Mouse (Mus musculus) midbrain, embryonic 14.5 days (tissue): ENCODE results near the gene Slc30a7. TPM values are rescaled to one million over a fixed set of nuclear protein-coding genes. Genes with fewer than 3 reads are reported as not detected.
A peak's percentile ranks its signal among the peaks of the same experiment; 100 is the strongest.

Source experiments
- ATAC-seq: fragments of 200-750 bp; cut with Nextera tagmentation; 2 replicates; pipeline ENCODE4 v1.8.0; 2017; ENCODE audit warnings: moderate number of reproducible peaks, moderate library complexity; ENCODE audit not compliant: low FRiP score, low TSS enrichment
- DNase-seq: peaks from one replicate; pipeline ENCODE4 v3.0.0-alpha.2; 2015
- H3K27ac ChIP-seq: fragments of 300-500 bp; sonication (generic); replicated peaks from 2 replicates; pipeline ENCODE4 v1.5.1; 2014; ENCODE audit warnings: mild to moderate bottlenecking, low read depth, low read length, moderate library complexity
- H3K27me3 ChIP-seq: fragments of 300-500 bp; sonication (generic); 2 replicates; pipeline ENCODE4 v1.6.1; 2014; ENCODE audit warnings: low read length, control low read depth, mixed read lengths; ENCODE audit not compliant: control insufficient read depth, insufficient read depth
- H3K36me3 ChIP-seq: fragments of 300-500 bp; sonication (generic); 2 replicates; pipeline ENCODE4 v1.6.1; 2014; ENCODE audit warnings: low read length, control low read depth; ENCODE audit not compliant: control insufficient read depth, insufficient read depth
- H3K4me1 ChIP-seq: fragments of 300-500 bp; sonication (generic); 2 replicates; pipeline ENCODE4 v1.6.1; 2014; ENCODE audit warnings: mild to moderate bottlenecking, antibody characterized with exemption, low read length, control low read depth; ENCODE audit not compliant: control insufficient read depth, insufficient read depth
- H3K4me2 ChIP-seq: fragments of 300-500 bp; sonication (generic); 2 replicates; pipeline ENCODE4 v1.6.1; 2014; ENCODE audit warnings: mild to moderate bottlenecking, low read length, moderate library complexity
- H3K4me3 ChIP-seq: fragments of 300-500 bp; sonication (generic); replicated peaks from 2 replicates; pipeline ENCODE4 v1.5.1; 2014; ENCODE audit warnings: low read depth, low read length
- H3K9ac ChIP-seq: fragments of 300-500 bp; sonication (generic); replicated peaks from 2 replicates; pipeline ENCODE4 v1.6.1; 2014; ENCODE audit warnings: mild to moderate bottlenecking, low read length, moderate library complexity
- H3K9me3 ChIP-seq: fragments of 300-500 bp; sonication (generic); 2 replicates; pipeline ENCODE4 v1.6.1; 2016; ENCODE audit warnings: low read length, control low read depth, mixed read lengths; ENCODE audit not compliant: control insufficient read depth
- WGBS: fragments of 180-500 bp; shearing (Covaris S2); extraction: QIAGEN DNeasy Blood & Tissue Kit; methylation state at CpG from one replicate; pipeline ENCODE4 v1.1.7; 2014; 5-methylcytosine and 5-hydroxymethylcytosine counted together
- polyA plus RNA-seq: library from polyadenylated mRNA; unstranded; fragments of >200 nt; fragmentation: Nextera tagmentation; extraction: Ambion mirVana; gene quantifications from 2 replicates; pipeline ENCODE4 v1.2.1, GENCODE M21; 2014

The Slc30a7 gene
- polyA plus RNA-seq, 1 experiment from 2014 or later: 26.8 TPM

DNA sequence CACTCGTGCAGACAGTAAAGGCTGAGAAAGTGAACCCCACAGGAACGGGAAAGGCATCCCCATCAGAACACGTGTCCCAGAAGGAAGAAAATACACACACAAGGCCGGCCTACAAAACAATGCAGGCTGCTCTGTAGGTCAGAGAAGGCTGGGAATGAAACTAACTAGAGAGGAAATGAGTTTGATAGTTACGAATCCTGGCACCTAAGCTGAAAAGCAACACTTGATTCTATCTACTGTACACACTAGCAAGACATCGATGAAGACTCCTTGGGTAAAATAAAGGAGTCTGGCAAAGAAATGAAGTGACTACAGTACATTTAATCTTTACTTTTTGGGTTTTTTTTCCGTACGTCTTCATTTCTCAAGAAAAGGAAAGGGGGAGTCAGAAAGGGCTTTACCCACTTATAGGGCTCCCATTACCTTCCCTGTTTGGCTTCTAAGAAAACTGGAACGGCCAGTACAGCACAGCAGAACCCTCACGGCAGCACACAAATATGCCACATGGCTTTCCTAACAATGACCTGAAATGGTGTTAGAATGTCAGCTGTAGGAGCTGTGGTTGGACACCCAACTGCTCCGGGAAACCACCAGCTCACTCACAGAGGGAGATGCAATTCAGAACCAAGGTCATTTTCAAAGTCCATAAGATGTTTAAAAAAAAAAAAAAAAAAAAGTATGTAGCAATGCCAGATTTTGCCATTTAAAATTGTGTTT lies 45.7 kb downstream of the Slc30a7 start:
- Histone ChIP-seq H3K36me3 (peaks cover 26% of the 10 kb centered on the region), H3K4me1 (no peaks in the 10 kb centered on the region), H3K9ac (no peak overlapping the region), H3K9me3 (no peaks in the 10 kb centered on the region), H3K27me3 (no peaks in the 10 kb centered on the region), H3K27ac (no peak overlapping the region), H3K4me3 (no peak overlapping the region), H3K4me2 (no peak overlapping the region)
- DNase-seq (no peak), ATAC-seq (no peak)
- WGBS: 92% methylated on average over 11 of the region's 11 CpGs

DNA sequence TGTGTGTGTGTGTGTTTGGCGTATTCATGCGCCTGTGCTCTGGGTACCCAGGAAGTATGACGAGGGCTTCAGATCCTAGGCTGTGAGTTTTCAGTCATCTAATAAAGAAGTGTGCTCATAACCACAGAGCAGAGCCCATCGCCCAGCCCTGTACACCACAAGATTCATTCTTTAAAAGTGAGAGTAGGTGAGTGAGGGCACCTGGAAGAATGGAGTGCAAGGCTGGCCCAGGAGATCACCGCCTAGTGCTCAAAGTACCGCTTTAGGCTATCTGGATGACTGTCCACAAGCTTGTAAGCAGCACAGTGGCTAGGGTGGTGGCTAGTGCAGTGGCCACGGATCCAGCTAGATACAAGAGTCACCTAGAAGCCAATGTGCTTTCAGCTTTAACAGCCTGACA lies 50.0 kb downstream of the Slc30a7 start:
- Histone ChIP-seq H3K4me1 (no peaks in the 10 kb centered on the region), H3K27ac (no peak overlapping the region), H3K36me3 (peaks cover 52% of the 10 kb centered on the region)

GRCm38 (mm10) chr3:115953088-115953487 lies 54.1 kb downstream of the Slc30a7 start:
- H3K4me3 ChIP-seq: no peak overlapping the region
- WGBS: 74% methylated on average over 3 of the region's 3 CpGs
- H3K4me2 ChIP-seq: no peak overlapping the region
- H3K27me3 ChIP-seq: no peaks in the 10 kb centered on the region
- no peaks in the 10 kb centered on the region for H3K4me1 ChIP-seq
- ATAC-seq (no peak), DNase-seq (no peak)
- no peak overlapping the region for H3K9ac ChIP-seq
- peaks cover 57% of the 10 kb centered on the region for H3K36me3 ChIP-seq
- H3K27ac ChIP-seq: no peak overlapping the region
- H3K9me3 ChIP-seq: no peaks in the 10 kb centered on the region

More for the DNA sequence above, 50.0 kb downstream of the Slc30a7 start:
- no peak overlapping the region for H3K4me2 ChIP-seq
- no peaks in the 10 kb centered on the region for H3K27me3 ChIP-seq
- ATAC-seq (no peak), DNase-seq (no peak)
- 95% methylated on average over 7 of the region's 7 CpGs for WGBS
- H3K9ac ChIP-seq: no peak overlapping the region
- no peak overlapping the region for H3K4me3 ChIP-seq
- H3K9me3 ChIP-seq: no peaks in the 10 kb centered on the region

DNA sequence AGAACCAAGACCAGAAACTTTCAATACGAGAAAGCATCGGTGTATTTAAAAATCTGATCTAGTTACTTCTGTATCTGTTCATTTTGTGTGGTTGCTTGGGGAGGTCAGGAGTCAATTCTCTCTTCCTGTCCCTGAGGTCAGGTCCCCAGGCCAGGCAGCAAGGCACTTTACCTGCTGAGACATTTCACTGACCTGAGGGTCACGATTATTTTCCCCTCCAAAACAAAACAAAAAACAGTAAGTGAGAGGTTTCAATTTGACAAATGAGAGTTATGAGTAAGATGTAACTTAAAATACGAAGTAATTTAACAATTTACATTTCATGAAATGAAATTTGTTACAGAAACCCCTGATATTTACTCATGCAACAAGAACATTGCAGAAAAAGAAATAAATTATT lies 54.9 kb downstream of the Slc30a7 start:
- Histone ChIP-seq H3K9me3 (no peaks in the 10 kb centered on the region), H3K9ac (no peak overlapping the region), H3K27ac (no peak overlapping the region), H3K4me2 (no peak overlapping the region), H3K36me3 (peaks cover 49% of the 10 kb centered on the region), H3K4me3 (no peak overlapping the region), H3K27me3 (no peaks in the 10 kb centered on the region), H3K4me1 (no peaks in the 10 kb centered on the region)
- WGBS: 86% methylated on average over 4 of the region's 4 CpGs
- ATAC-seq: no peak
- no peak for DNase-seq

DNA sequence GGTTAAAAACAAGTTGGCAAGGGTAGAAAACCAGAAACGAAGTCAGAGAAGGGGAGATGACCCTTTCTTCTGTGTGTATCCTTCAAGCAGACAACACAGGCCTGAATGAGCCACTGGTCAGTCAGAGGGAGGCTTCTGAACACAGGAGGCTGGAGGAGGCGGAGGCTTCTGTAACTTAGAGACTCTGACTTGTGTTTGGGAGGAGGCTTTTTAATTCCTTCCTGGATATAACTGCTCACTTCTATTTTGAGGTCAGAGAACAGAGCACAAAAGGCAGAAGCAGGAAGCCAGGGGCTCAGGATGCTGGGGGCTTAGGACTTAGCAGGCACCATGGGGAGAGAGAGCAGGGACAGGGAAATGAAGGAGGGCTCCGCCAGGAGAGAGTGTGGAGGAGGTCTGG lies 56.0 kb downstream of the Slc30a7 start:
- H3K27ac ChIP-seq: no peak overlapping the region
- no peaks in the 10 kb centered on the region for H3K27me3 ChIP-seq
- H3K4me1 ChIP-seq: no peaks in the 10 kb centered on the region
- no peak for DNase-seq
- no peak overlapping the region for H3K9ac ChIP-seq
- no peak for ATAC-seq
- no peak overlapping the region for H3K4me2 ChIP-seq
- 50% methylated on average over 3 of the region's 3 CpGs for WGBS
- H3K36me3 ChIP-seq: peaks cover 54% of the 10 kb centered on the region
- no peaks in the 10 kb centered on the region for H3K9me3 ChIP-seq
- no peak overlapping the region for H3K4me3 ChIP-seq

GRCm38 (mm10) chr3:115949921-115950877 lies 57.0 kb downstream of the Slc30a7 start:
- peak overlapping the region; percentile 41; the same call in 1 of the 2 replicates for H3K27ac ChIP-seq
- 81% methylated on average over 6 of the region's 6 CpGs for WGBS
- no peaks in the 10 kb centered on the region for H3K27me3 ChIP-seq
- H3K4me2 ChIP-seq: no peak overlapping the region
- ATAC-seq: no peak; the same call in 1 of the 2 replicates
- no peaks in the 10 kb centered on the region for H3K4me1 ChIP-seq
- H3K4me3 ChIP-seq: no peak overlapping the region
- no peaks in the 10 kb centered on the region for H3K9me3 ChIP-seq
- DNase-seq: no peak
- peaks cover 51% of the 10 kb centered on the region for H3K36me3 ChIP-seq
- H3K9ac ChIP-seq: no peak overlapping the region

DNA sequence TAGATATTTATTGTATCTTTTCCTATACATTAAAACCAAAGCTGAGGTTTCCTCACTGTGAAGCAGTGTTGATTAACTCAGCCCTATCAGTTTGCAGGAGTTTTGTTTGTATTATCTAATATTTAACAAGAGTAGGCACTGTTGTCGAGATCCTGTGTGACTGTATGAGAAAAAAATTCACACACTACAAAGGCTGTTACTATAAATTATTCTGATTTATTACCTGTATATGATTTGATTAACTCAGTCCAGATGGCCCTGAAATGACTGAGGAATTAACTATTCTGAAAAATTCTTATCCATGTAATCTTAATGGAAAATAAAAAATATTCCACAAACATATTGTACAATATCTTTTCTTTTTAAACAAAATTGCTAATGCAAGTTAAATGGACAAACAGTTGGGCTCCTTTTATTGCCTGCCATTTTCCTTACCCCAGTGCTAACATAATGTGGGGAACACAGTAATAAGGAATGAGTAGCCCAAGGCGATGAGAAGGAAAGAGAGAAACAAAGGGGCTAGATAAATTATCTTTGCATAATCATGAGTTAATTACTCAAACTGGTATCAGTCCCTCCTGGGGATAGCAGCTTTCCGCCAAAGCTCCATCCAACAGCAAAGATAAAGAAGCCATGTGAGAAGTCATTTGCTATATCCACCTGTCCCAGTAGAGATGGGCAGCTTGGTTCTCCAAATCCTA lies 57.8 kb downstream of the Slc30a7 start:
- Histone ChIP-seq H3K27me3 (no peaks in the 10 kb centered on the region), H3K4me2 (no peak overlapping the region), H3K4me1 (no peaks in the 10 kb centered on the region), H3K9ac (no peak overlapping the region), H3K36me3 (peaks cover 53% of the 10 kb centered on the region), H3K27ac (peak overlapping the region; percentile 41; the same call in 1 of the 2 replicates), H3K4me3 (no peak overlapping the region), H3K9me3 (no peaks in the 10 kb centered on the region)
- ATAC-seq: peak; percentile 73
- 54% methylated on average over 3 of the region's 3 CpGs for WGBS
- DNase-seq: peak; percentile 66

GRCm38 (mm10) chr3:115946272-115946671 lies 60.9 kb downstream of the Slc30a7 start:
- DNase-seq: no peak
- Histone ChIP-seq H3K9me3 (no peaks in the 10 kb centered on the region), H3K9ac (no peak overlapping the region), H3K4me2 (no peak overlapping the region), H3K4me3 (no peak overlapping the region), H3K27ac (no peak overlapping the region), H3K4me1 (no peaks in the 10 kb centered on the region), H3K27me3 (no peaks in the 10 kb centered on the region), H3K36me3 (peaks cover 55% of the 10 kb centered on the region)
- no peak for ATAC-seq
- WGBS: 95% methylated on average over 8 of the region's 8 CpGs
